Mouse (Mus musculus) forebrain, embryonic 13.5 days (tissue): ENCODE measurements around the gene Ciao1. TPM values are rescaled to one million over a fixed set of nuclear protein-coding genes. Genes with fewer than 3 reads are reported as not detected.
"Not testable (repeated sequence)": the region's sequence is repeated elsewhere in the genome, so short reads cannot be mapped to it uniquely, and the experiment has no call there.

ENCODE experiments used
- ATAC-seq: fragments of 200-750 bp; cut with Nextera tagmentation; 2 replicates; pipeline ENCODE4 v1.8.0; 2017
- H3K27ac ChIP-seq: fragments of 300-500 bp; sonication (generic); 2 replicates; pipeline ENCODE4 v1.5.1; 2015; ENCODE audit warnings: inconsistent platforms, mild to moderate bottlenecking, moderate library complexity
- H3K27me3 ChIP-seq: fragments of 300-500 bp; sonication (generic); 2 replicates; pipeline ENCODE4 v1.6.1; 2015; ENCODE audit warnings: mild to moderate bottlenecking, inconsistent platforms
- H3K36me3 ChIP-seq: fragments of 300-500 bp; sonication (generic); 2 replicates; pipeline ENCODE4 v1.6.1; 2015; ENCODE audit warnings: mild to moderate bottlenecking, inconsistent platforms; ENCODE audit not compliant: poor library complexity, severe bottlenecking
- H3K4me1 ChIP-seq: fragments of 300-500 bp; sonication (generic); 2 replicates; pipeline ENCODE4 v1.6.1; 2015; ENCODE audit warnings: inconsistent platforms
- H3K4me2 ChIP-seq: fragments of 300-500 bp; sonication (generic); 2 replicates; pipeline ENCODE4 v1.6.1; 2015; ENCODE audit warnings: inconsistent platforms, mild to moderate bottlenecking, moderate library complexity
- H3K4me3 ChIP-seq: fragments of 300-500 bp; sonication (generic); 2 replicates; pipeline ENCODE4 v1.5.1; 2015; ENCODE audit warnings: mild to moderate bottlenecking, inconsistent platforms
- H3K9ac ChIP-seq: fragments of 300-500 bp; sonication (generic); 2 replicates; pipeline ENCODE4 v1.6.1; 2015; ENCODE audit warnings: mild to moderate bottlenecking, inconsistent platforms
- H3K9me3 ChIP-seq: fragments of 300-500 bp; sonication (generic); replicated peaks from 2 replicates; pipeline ENCODE4 v1.6.1; 2016; ENCODE audit warnings: inconsistent platforms
- WGBS: fragments of 180-500 bp; shearing (Covaris S2); methylation state at CpG from one replicate; pipeline ENCODE4 v1.1.7; 2015; 5-methylcytosine and 5-hydroxymethylcytosine counted together
- polyA plus RNA-seq: library from polyadenylated mRNA; unstranded; fragments of >200 nt; fragmentation: Nextera tagmentation; extraction: Ambion mirVana; gene quantifications from 2 replicates; pipeline ENCODE4 v1.2.1, GENCODE M21; 2015

Gene Ciao1
- 56.2 and 61.6 TPM in 2 replicates for polyA plus RNA-seq

- ATAC-seq: peak; percentile 99
- peak within 1 kb of the TSS; percentile 99 for H3K4me2 ChIP-seq
- peak within 1 kb of the TSS; percentile 96 for H3K4me3 ChIP-seq
- peak within 1 kb of the TSS; percentile 93 for H3K9ac ChIP-seq
- WGBS: under 1% methylated on average over 45 of the region's 53 CpGs
- no peaks in the 10 kb centered on the region for H3K27me3 ChIP-seq
- H3K4me1 ChIP-seq: peaks cover 22% of the 10 kb centered on the region
- H3K9me3 ChIP-seq: no peaks in the 10 kb centered on the region
- H3K27ac ChIP-seq: peak within 1 kb of the TSS; percentile 69
- peaks cover 33% of the 10 kb centered on the region for H3K36me3 ChIP-seq
These were observed at the start of gene Ciao1, which contains the start of gene Tmem127 for GRCm38 (mm10) chr2:127247592-127248333. Gene Ciao1 (minus strand): TSS chr2:127247816. Gene Tmem127 (plus strand): TSS chr2:127247908.

GRCm38 (mm10) chr2:127297001-127297805 is 49.6 kb upstream of the Ciao1 start:
- Histone ChIP-seq H3K27me3 (no peaks in the 10 kb centered on the region), H3K4me1 (no peaks in the 10 kb centered on the region), H3K9me3 (no peaks in the 10 kb centered on the region), H3K27ac (no peak overlapping the region), H3K9ac (no peak overlapping the region), H3K4me2 (no peak overlapping the region), H3K4me3 (no peak overlapping the region), H3K36me3 (peaks cover 94% of the 10 kb centered on the region)
- no peak for ATAC-seq
- WGBS: 96% methylated on average over 7 of the region's 7 CpGs

DNA sequence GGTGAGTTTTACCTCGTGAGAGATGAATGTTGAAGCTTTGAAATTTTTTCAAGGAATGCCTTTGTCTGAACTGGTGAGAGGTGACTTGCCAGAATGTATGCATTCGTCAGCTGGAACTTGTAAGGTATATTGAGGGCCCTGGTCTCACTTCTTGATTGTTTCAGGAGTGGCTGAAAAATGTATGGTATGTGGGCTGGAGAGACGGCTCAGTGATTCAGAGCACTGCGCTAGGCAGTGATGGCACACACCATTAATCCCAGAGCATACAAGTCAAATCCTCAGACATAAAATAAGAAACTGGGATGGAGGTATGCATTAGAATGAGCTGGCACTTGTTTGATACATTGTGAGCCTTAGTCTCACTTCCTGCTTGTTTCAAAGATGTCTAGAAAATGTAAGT is 44.6 kb upstream of the Ciao1 start:
- H3K9me3 ChIP-seq: no peaks in the 10 kb centered on the region
- WGBS: 91% methylated on average over 4 of the region's 4 CpGs
- no peaks in the 10 kb centered on the region for H3K27me3 ChIP-seq
- no peak overlapping the region for H3K4me3 ChIP-seq
- peaks cover 81% of the 10 kb centered on the region for H3K36me3 ChIP-seq
- no peak overlapping the region for H3K27ac ChIP-seq
- H3K4me1 ChIP-seq: no peaks in the 10 kb centered on the region
- no peak for ATAC-seq
- no peak overlapping the region for H3K4me2 ChIP-seq
- H3K9ac ChIP-seq: no peak overlapping the region

DNA sequence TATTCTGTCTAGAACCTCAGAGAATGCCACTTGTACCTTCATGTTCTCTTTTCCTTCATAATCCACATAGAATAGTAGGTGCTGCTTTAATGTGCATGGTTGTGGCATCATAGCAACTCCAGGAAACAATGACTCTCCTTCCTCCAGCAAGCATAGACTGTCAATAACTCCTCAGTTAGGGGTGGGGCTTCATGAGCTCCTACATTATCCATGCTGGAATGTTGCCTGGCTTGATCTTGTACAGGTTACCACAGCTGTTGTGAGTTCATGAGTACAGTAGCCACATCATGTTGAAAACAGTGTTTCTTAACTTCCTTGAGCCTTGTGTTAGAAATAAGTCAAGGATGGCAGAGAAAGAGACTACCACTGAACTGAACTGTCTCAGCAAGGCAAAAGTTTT is 30.5 kb upstream of the Ciao1 start:
- peaks cover 12% of the 10 kb centered on the region for H3K4me1 ChIP-seq
- H3K36me3 ChIP-seq: no peaks in the 10 kb centered on the region
- no peaks in the 10 kb centered on the region for H3K27me3 ChIP-seq
- H3K27ac ChIP-seq: no peak overlapping the region
- no peak overlapping the region for H3K4me2 ChIP-seq
- H3K4me3 ChIP-seq: no peak overlapping the region
- no peak overlapping the region for H3K9ac ChIP-seq
- ATAC-seq: no peak
- H3K9me3 ChIP-seq: no peaks in the 10 kb centered on the region

- Histone ChIP-seq H3K4me3 (no peak overlapping the region), H3K4me1 (peaks cover 28% of the 10 kb centered on the region), H3K4me2 (no peak overlapping the region), H3K9me3 (no peaks in the 10 kb centered on the region), H3K27me3 (no peaks in the 10 kb centered on the region), H3K9ac (no peak overlapping the region), H3K36me3 (peaks cover 3% of the 10 kb centered on the region; the same call in 1 of the 2 replicates), H3K27ac (no peak overlapping the region)
- WGBS: 76% methylated on average over 5 of the region's 5 CpGs
- ATAC-seq: no peak
These were observed 28.1 kb upstream of the Ciao1 start for GRCm38 (mm10) chr2:127275551-127276320.

DNA sequence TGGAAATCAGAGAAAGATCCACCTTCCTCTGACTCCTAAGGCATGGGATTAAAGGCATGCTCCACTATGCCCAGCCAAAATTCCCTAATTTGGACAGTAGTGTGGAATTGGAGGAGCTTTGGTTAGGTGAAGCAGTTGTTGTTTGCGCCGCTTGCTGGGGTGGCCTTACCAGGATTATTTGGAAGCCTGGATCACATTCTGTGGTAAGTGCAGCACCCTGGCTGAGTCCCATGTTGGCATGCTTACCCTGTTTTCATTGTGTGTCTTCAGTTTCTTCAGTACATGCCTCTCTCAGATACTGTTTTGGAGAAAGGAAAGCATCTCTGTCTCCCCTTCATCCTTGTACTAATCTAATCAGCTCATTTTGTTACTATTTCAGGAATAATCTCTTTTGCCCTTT is 27.0 kb upstream of the Ciao1 start:
- ATAC-seq: no peak
- 91% methylated on average over 2 of the region's 2 CpGs for WGBS

GRCm38 (mm10) chr2:127272806-127273205 is 25.2 kb upstream of the Ciao1 start:
- Histone ChIP-seq H3K9me3 (no peaks in the 10 kb centered on the region), H3K36me3 (peaks cover 3% of the 10 kb centered on the region; the same call in 1 of the 2 replicates), H3K4me1 (peaks cover 28% of the 10 kb centered on the region), H3K27ac (no peak overlapping the region), H3K4me3 (no peak overlapping the region), H3K9ac (no peak overlapping the region), H3K4me2 (no peak overlapping the region), H3K27me3 (no peaks in the 10 kb centered on the region)
- ATAC-seq: no peak
- WGBS: over 99% methylated on average over 3 of the region's 3 CpGs

More for the DNA sequence above, 27.0 kb upstream of the Ciao1 start:
- Histone ChIP-seq H3K9ac (peak overlapping the region; percentile 12; the same call in 1 of the 2 replicates), H3K4me2 (no peak overlapping the region), H3K36me3 (peaks cover 3% of the 10 kb centered on the region; the same call in 1 of the 2 replicates), H3K27ac (no peak overlapping the region), H3K27me3 (no peaks in the 10 kb centered on the region), H3K4me1 (peaks cover 28% of the 10 kb centered on the region), H3K4me3 (no peak overlapping the region), H3K9me3 (no peaks in the 10 kb centered on the region)

- H3K27ac ChIP-seq, H3K9me3 ChIP-seq, ATAC-seq, H3K27me3 ChIP-seq, H3K4me3 ChIP-seq, H3K36me3 ChIP-seq, H3K9ac ChIP-seq, H3K4me2 ChIP-seq: not testable (repeated sequence)
- H3K4me1 ChIP-seq: peaks cover 28% of the 10 kb centered on the region
- WGBS: 86% methylated on average over 4 of the region's 4 CpGs
These were observed 24.4 kb upstream of the Ciao1 start for GRCm38 (mm10) chr2:127272049-127272448.

GRCm38 (mm10) chr2:127271042-127271515 is 23.5 kb upstream of the Ciao1 start:
- H3K27me3 ChIP-seq: no peaks in the 10 kb centered on the region
- no peak for ATAC-seq
- H3K36me3 ChIP-seq: peaks cover 3% of the 10 kb centered on the region; the same call in 1 of the 2 replicates
- peak overlapping the region; percentile 90 for H3K9ac ChIP-seq
- peaks cover 28% of the 10 kb centered on the region for H3K4me1 ChIP-seq
- peak overlapping the region; percentile 93 for H3K4me3 ChIP-seq
- peak overlapping the region; percentile 85 for H3K4me2 ChIP-seq
- WGBS: 13% methylated on average over 8 of the region's 8 CpGs
- no peaks in the 10 kb centered on the region for H3K9me3 ChIP-seq
- H3K27ac ChIP-seq: peak overlapping the region; percentile 91

DNA sequence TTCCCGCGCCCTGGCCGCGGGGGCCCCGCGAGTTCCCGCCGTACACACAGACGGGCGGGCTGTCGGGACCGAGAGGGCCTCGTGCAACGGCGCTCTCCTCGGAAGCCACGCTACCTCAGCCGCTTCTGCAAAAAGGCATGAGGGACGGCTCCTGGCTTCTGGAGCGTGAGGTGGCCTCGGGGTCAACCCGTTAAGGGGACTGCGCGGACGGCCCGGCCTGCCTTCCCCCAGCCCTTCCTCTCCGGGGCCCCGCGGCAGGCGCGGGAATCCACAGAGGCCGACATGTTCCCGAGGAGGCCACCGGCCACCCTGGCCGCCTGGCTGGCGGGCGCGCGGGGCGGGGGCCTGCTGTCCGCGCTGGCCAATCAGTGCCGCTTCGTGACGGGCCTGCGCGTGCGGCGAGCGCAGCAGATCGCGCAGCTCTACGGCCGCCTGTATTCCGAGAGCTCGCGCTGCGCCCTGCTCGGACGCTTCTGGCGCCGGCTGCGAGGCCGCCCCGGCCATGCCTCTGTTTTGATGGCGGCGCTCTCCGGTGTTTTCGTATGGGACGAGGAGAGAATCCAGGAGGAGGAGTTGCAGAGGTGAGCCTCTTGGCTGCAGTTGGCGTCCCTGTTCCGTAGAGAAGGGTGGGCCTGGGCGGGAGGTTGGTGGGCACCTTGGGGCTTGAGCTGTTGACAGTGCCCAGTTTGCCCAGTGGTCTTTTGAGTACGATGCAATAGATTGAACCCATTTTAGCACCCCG is 22.9 kb upstream of the Ciao1 start:
- Histone ChIP-seq H3K9ac (peak overlapping the region; percentile 90), H3K4me2 (peak overlapping the region; percentile 85), H3K4me3 (peak overlapping the region; percentile 93), H3K4me1 (peaks cover 28% of the 10 kb centered on the region), H3K27me3 (no peaks in the 10 kb centered on the region), H3K9me3 (no peaks in the 10 kb centered on the region), H3K36me3 (peaks cover 3% of the 10 kb centered on the region; the same call in 1 of the 2 replicates), H3K27ac (peak overlapping the region; percentile 91)
- under 1% methylated on average over 55 of the region's 75 CpGs for WGBS
- peak; percentile 96 for ATAC-seq
